In genomic region chr17:25372491-25372890, GRCm38 (mm10) we compare ENCODE assay signal across 34 mouse cellular contexts. TPM values are rescaled to one million over a fixed set of nuclear protein-coding genes. Genes with fewer than 3 reads are reported as not detected.
DNase-seq lines count a peak whose midpoint lies in the region; ATAC-seq and TF ChIP-seq lines count a peak whose summit lies in the region.
"Had no signal": no experiment of that assay in that cellular context is flagged by ENCODE, and none has a peak within 500 bp of the region (broad histone marks: within the 10 kb centered on the region; RNA-seq: fewer than 3 reads in every experiment).

No protein-coding gene starts in this region.

- no peak for TF ChIP-seq CTCF in stomach, postnatal 0 days (IDR thresholded peaks at IDR 0.05; ENCODE audit: low read depth)
- TF ChIP-seq CTCF in left cerebral cortex, adult 2 months (IDR thresholded peaks at IDR 0.05): no peak

- no peaks in the 10 kb centered on the region for H3K27me3 ChIP-seq in liver, embryonic 16.5 days (ENCODE audit: control insufficient read depth, insufficient read depth, low read depth, low read length)
- no peaks in the 10 kb centered on the region for H3K27me3 ChIP-seq in liver, embryonic 11.5 days (replicated peaks; ENCODE audit: control insufficient read depth, insufficient read depth, low read length)
- no peaks in the 10 kb centered on the region for H3K27me3 ChIP-seq in intestine, embryonic 16.5 days (replicated peaks; ENCODE audit: control insufficient read depth, insufficient read depth, low read length)
- H3K27me3 ChIP-seq in stomach, postnatal 0 days (ENCODE audit: control insufficient read depth, insufficient read depth, low read length): no peaks in the 10 kb centered on the region
- no peaks in the 10 kb centered on the region for H3K27me3 ChIP-seq in kidney, embryonic 16.5 days (ENCODE audit: insufficient read depth, low read length)
- H3K27me3 ChIP-seq in hindbrain, embryonic 11.5 days (ENCODE audit: control insufficient read depth, insufficient read depth, low read length): no peaks in the 10 kb centered on the region
- H3K27me3 ChIP-seq: liver, embryonic 13.5 days; neural tube, embryonic 13.5 days had no signal

- H3K4me3 ChIP-seq in liver, embryonic 16.5 days (ENCODE audit: low read depth, low read length): no peak overlapping the region
- H3K4me3 ChIP-seq in liver, embryonic 11.5 days (ENCODE audit: low read depth, low read length): no peak overlapping the region
- no peak overlapping the region for H3K4me3 ChIP-seq in intestine, embryonic 16.5 days (ENCODE audit: low read length)
- no peak overlapping the region for H3K4me3 ChIP-seq in stomach, postnatal 0 days (ENCODE audit: low read depth, low read length)
- no peak overlapping the region for H3K4me3 ChIP-seq in kidney, embryonic 16.5 days (ENCODE audit: low read length)
- no peak overlapping the region for H3K4me3 ChIP-seq in hindbrain, embryonic 11.5 days (ENCODE audit: low read depth, low read length)
- no peak overlapping the region for H3K4me3 ChIP-seq in left cerebral cortex, adult 2 months
- H3K4me3 ChIP-seq: forebrain, embryonic 10.5 days; heart, adult 2 months; heart, embryonic 13.5 days; hindbrain, embryonic 12.5 days; liver, embryonic 13.5 days; myocyte; neural tube, embryonic 13.5 days had no signal

- DNase-seq in liver, embryonic 11.5 days (ENCODE audit: low spot score): no peak
- DNase-seq in adrenal gland, postnatal 14 days: peak; percentile 77
- DNase-seq in stomach, postnatal 0 days (ENCODE audit: low spot score): peak; percentile 75
- no peak for DNase-seq in hindbrain, embryonic 11.5 days (ENCODE audit: low spot score)
- DNase-seq in left cerebral cortex, adult 2 months (ENCODE audit: extremely low spot score in 1 of 2, low spot score in 2 of 2): no peak
- DNase-seq: B cell, adult 2 months; cerebellum, adult 11 months; cerebellum, postnatal 14 days; gastrocnemius, postnatal 36 days; heart, adult 2 months; heart, postnatal 14 days; liver, embryonic 13.5 days; retina, postnatal 1 day; right cerebral cortex, postnatal 25 days had no signal

- ATAC-seq in liver, embryonic 16.5 days (ENCODE audit: low read depth): peak; percentile 62
- ATAC-seq in liver, embryonic 11.5 days (replicated peaks; ENCODE audit: low FRiP score): no peak
- peak; percentile 88 for ATAC-seq in intestine, embryonic 16.5 days
- peak; percentile 91 for ATAC-seq in stomach, postnatal 0 days (ENCODE audit: low FRiP score, low TSS enrichment)
- ATAC-seq in kidney, embryonic 16.5 days (ENCODE audit: low FRiP score, low TSS enrichment): no peak
- ATAC-seq in hindbrain, embryonic 11.5 days (ENCODE audit: low FRiP score): no peak
- ATAC-seq: forebrain, embryonic 16.5 days; lung, postnatal 0 days; midbrain, embryonic 16.5 days had no signal

- H3K4me2 ChIP-seq in liver, embryonic 16.5 days (ENCODE audit: low read depth, low read length): no peak overlapping the region
- H3K4me2 ChIP-seq in liver, embryonic 11.5 days: no peak overlapping the region
- no peak overlapping the region for H3K4me2 ChIP-seq in intestine, embryonic 16.5 days (ENCODE audit: low read depth, low read length)
- no peak overlapping the region for H3K4me2 ChIP-seq in stomach, postnatal 0 days (replicated peaks; ENCODE audit: low read depth)
- H3K4me2 ChIP-seq in kidney, embryonic 16.5 days (replicated peaks; ENCODE audit: low read depth, low read length): no peak overlapping the region
- no peak overlapping the region for H3K4me2 ChIP-seq in hindbrain, embryonic 11.5 days (replicated peaks; ENCODE audit: low read depth, low read length)
- H3K4me2 ChIP-seq: heart, embryonic 13.5 days; hindbrain, embryonic 12.5 days; liver, embryonic 13.5 days; neural tube, embryonic 13.5 days had no signal

- H3K9ac ChIP-seq in liver, embryonic 16.5 days (ENCODE audit: low read depth, low read length): no peak overlapping the region
- no peak overlapping the region for H3K9ac ChIP-seq in liver, embryonic 11.5 days (ENCODE audit: low read depth, low read length)
- H3K9ac ChIP-seq in intestine, embryonic 16.5 days (ENCODE audit: low read depth, low read length): no peak overlapping the region
- no peak overlapping the region for H3K9ac ChIP-seq in stomach, postnatal 0 days (ENCODE audit: low read length)
- no peak overlapping the region for H3K9ac ChIP-seq in kidney, embryonic 16.5 days (replicated peaks; ENCODE audit: low read length)
- H3K9ac ChIP-seq in hindbrain, embryonic 11.5 days (ENCODE audit: low read depth, low read length): no peak overlapping the region
- H3K9ac ChIP-seq: heart, embryonic 13.5 days; liver, embryonic 13.5 days; neural tube, embryonic 13.5 days had no signal

- 49% methylated on average over 8 of the region's 8 CpGs for WGBS in liver, embryonic 16.5 days (ENCODE audit: insufficient replicate concordance)
- WGBS in liver, embryonic 11.5 days: 68% methylated on average over 8 of the region's 8 CpGs
- WGBS in intestine, embryonic 16.5 days: 61% methylated on average over 8 of the region's 8 CpGs
- 52% methylated on average over 8 of the region's 8 CpGs for WGBS in stomach, postnatal 0 days
- WGBS in kidney, embryonic 16.5 days: 63% methylated on average over 8 of the region's 8 CpGs
- WGBS in hindbrain, embryonic 11.5 days: 78% methylated on average over 8 of the region's 8 CpGs

- intact Hi-C loops in left cerebral cortex, adult 2 months (cut with DNase I): no loop called here

- TF ChIP-seq EP300 in stomach, postnatal 0 days (optimal IDR thresholded peaks at IDR 0.05): no peak

- H3K4me1 ChIP-seq in liver, embryonic 16.5 days (ENCODE audit: control insufficient read depth, low read depth, low read length): peaks cover 2% of the 10 kb centered on the region
- H3K4me1 ChIP-seq in liver, embryonic 11.5 days (replicated peaks; ENCODE audit: control insufficient read depth, insufficient read depth, low read length): no peaks in the 10 kb centered on the region
- 0 out of 2 replicates have a peak, but pooled peaks cover 2% of the 10 kb centered on the region for H3K4me1 ChIP-seq in intestine, embryonic 16.5 days (ENCODE audit: control insufficient read depth, insufficient read depth, low read length)
- H3K4me1 ChIP-seq in stomach, postnatal 0 days (replicated peaks; ENCODE audit: control insufficient read depth, insufficient read depth): no peaks in the 10 kb centered on the region
- H3K4me1 ChIP-seq in kidney, embryonic 16.5 days (ENCODE audit: insufficient read depth, low read length): no peaks in the 10 kb centered on the region
- H3K4me1 ChIP-seq in hindbrain, embryonic 11.5 days (replicated peaks; ENCODE audit: control insufficient read depth, insufficient read depth, low read length): no peaks in the 10 kb centered on the region
- H3K4me1 ChIP-seq: heart, embryonic 13.5 days; hindbrain, embryonic 12.5 days; neural tube, embryonic 13.5 days had no signal

- no peaks in the 10 kb centered on the region for H3K36me3 ChIP-seq in liver, embryonic 16.5 days (ENCODE audit: control insufficient read depth, insufficient read depth)
- no peaks in the 10 kb centered on the region; the same call in 1 of the 2 replicates for H3K36me3 ChIP-seq in liver, embryonic 11.5 days (ENCODE audit: control insufficient read depth, insufficient read depth, low read length)
- no peaks in the 10 kb centered on the region for H3K36me3 ChIP-seq in intestine, embryonic 16.5 days (ENCODE audit: control insufficient read depth, insufficient read depth, low read length)
- no peaks in the 10 kb centered on the region for H3K36me3 ChIP-seq in stomach, postnatal 0 days (ENCODE audit: control insufficient read depth, insufficient read depth, low read length)
- no peaks in the 10 kb centered on the region for H3K36me3 ChIP-seq in kidney, embryonic 16.5 days (ENCODE audit: insufficient read depth, low read length)
- H3K36me3 ChIP-seq in hindbrain, embryonic 11.5 days (ENCODE audit: control insufficient read depth, insufficient read depth, low read length): no peaks in the 10 kb centered on the region
- H3K36me3 ChIP-seq: forebrain, embryonic 10.5 days; G1E; liver, embryonic 13.5 days had no signal

- H3K9me3 ChIP-seq in liver, embryonic 16.5 days (replicated peaks; ENCODE audit: control insufficient read depth, low read length): no peaks in the 10 kb centered on the region
- H3K9me3 ChIP-seq in liver, embryonic 11.5 days (ENCODE audit: control insufficient read depth, low read length): no peaks in the 10 kb centered on the region
- H3K9me3 ChIP-seq in intestine, embryonic 16.5 days (ENCODE audit: control insufficient read depth, low read length): no peaks in the 10 kb centered on the region
- H3K9me3 ChIP-seq in stomach, postnatal 0 days (ENCODE audit: control insufficient read depth, low read length): no peaks in the 10 kb centered on the region
- H3K9me3 ChIP-seq in kidney, embryonic 16.5 days (ENCODE audit: low read length): no peaks in the 10 kb centered on the region
- no peaks in the 10 kb centered on the region for H3K9me3 ChIP-seq in hindbrain, embryonic 11.5 days (ENCODE audit: control insufficient read depth, low read length)
- H3K9me3 ChIP-seq: forebrain, embryonic 10.5 days; G1E; heart, embryonic 13.5 days; hindbrain, embryonic 12.5 days; liver, embryonic 13.5 days; neural tube, embryonic 13.5 days had no signal

- no peak overlapping the region for H3K27ac ChIP-seq in liver, embryonic 16.5 days (ENCODE audit: low read length)
- H3K27ac ChIP-seq in liver, embryonic 11.5 days (ENCODE audit: low read depth, low read length): no peak overlapping the region
- H3K27ac ChIP-seq in intestine, embryonic 16.5 days (ENCODE audit: low read length): 0 out of 2 replicates have a peak overlapping the region, but pooled peaks have one; percentile 51
- 0 out of 2 replicates have a peak overlapping the region, but pooled peaks have one; percentile 2 for H3K27ac ChIP-seq in stomach, postnatal 0 days (replicated peaks)
- H3K27ac ChIP-seq in kidney, embryonic 16.5 days (ENCODE audit: low read length): no peak overlapping the region
- H3K27ac ChIP-seq in hindbrain, embryonic 11.5 days (ENCODE audit: low read depth, low read length): no peak overlapping the region
- no peak overlapping the region for H3K27ac ChIP-seq in left cerebral cortex, adult 2 months
- H3K27ac ChIP-seq: forebrain, embryonic 10.5 days; heart, adult 2 months; heart, embryonic 13.5 days; hindbrain, embryonic 12.5 days; kidney, postnatal 0 days; liver, embryonic 13.5 days; macrophage; neural tube, embryonic 13.5 days had no signal

RNA-seq across cellular contexts. Expression of gene Tpsg1, which starts 3.4 kb away (rescaled TPM):
- polyA plus RNA-seq in liver, embryonic 16.5 days (2015; fragmentation: Nextera tagmentation; extraction: Ambion mirVana): 0.44 and 0.51 TPM in 2 replicates
- 0.81 and 1.1 TPM in 2 replicates for polyA plus RNA-seq in liver, embryonic 11.5 days (2014; fragmentation: Nextera tagmentation; extraction: Ambion mirVana)
- not detected in 2 replicates for total RNA-seq in adrenal gland, postnatal 14 days (2021)
- 26.3 and 28.6 TPM in 2 replicates for polyA plus RNA-seq in intestine, embryonic 16.5 days (2015; fragmentation: Nextera tagmentation; extraction: Ambion mirVana)
- polyA plus RNA-seq in stomach, postnatal 0 days (2015; fragmentation: Nextera tagmentation; extraction: Ambion mirVana): 0.16 and 0.27 TPM in 2 replicates
- 0.25 TPM in 1 of 2 replicates, not detected in the other for polyA plus RNA-seq in kidney, embryonic 16.5 days (2015; fragmentation: Nextera tagmentation; extraction: Ambion mirVana)
- polyA plus RNA-seq in hindbrain, embryonic 11.5 days (2014; fragmentation: Nextera tagmentation; extraction: Ambion mirVana): 0.69 TPM in 1 of 2 replicates, not detected in the other
- not detected for total RNA-seq in left cerebral cortex, adult 2 months (2021)
- total RNA-seq: CH12.LX; heart, adult 2 months; heart, postnatal 14 days; layer of hippocampus, postnatal 10 days; left cerebral cortex, adult 8-10 months had no signal
- polyA plus RNA-seq: forebrain, embryonic 10.5 days; forebrain, embryonic 16.5 days; G1E; hindbrain, embryonic 12.5 days; macrophage; myocyte had no signal

RNA-seq across cellular contexts. Expression of gene Tpsb2, which starts 6.4 kb away (rescaled TPM):
- polyA plus RNA-seq in liver, embryonic 16.5 days (2015; fragmentation: Nextera tagmentation; extraction: Ambion mirVana): 0.47 and 0.65 TPM in 2 replicates
- 0.22 and 0.25 TPM in 2 replicates for polyA plus RNA-seq in liver, embryonic 11.5 days (2014; fragmentation: Nextera tagmentation; extraction: Ambion mirVana)
- 5.3 and 6.6 TPM in 2 replicates for total RNA-seq in adrenal gland, postnatal 14 days (2021)
- polyA plus RNA-seq in intestine, embryonic 16.5 days (2015; fragmentation: Nextera tagmentation; extraction: Ambion mirVana): 3.7 and 4.5 TPM in 2 replicates
- 18.1 and 18.5 TPM in 2 replicates for polyA plus RNA-seq in stomach, postnatal 0 days (2015; fragmentation: Nextera tagmentation; extraction: Ambion mirVana)
- 2.0 and 2.2 TPM in 2 replicates for polyA plus RNA-seq in kidney, embryonic 16.5 days (2015; fragmentation: Nextera tagmentation; extraction: Ambion mirVana)
- polyA plus RNA-seq in hindbrain, embryonic 11.5 days (2014; fragmentation: Nextera tagmentation; extraction: Ambion mirVana): not detected in 2 replicates
- not detected for total RNA-seq in left cerebral cortex, adult 2 months (2021)
- total RNA-seq: CH12.LX; left cerebral cortex, adult 8-10 months had no signal
- polyA plus RNA-seq: embryonic facial prominence, embryonic 11.5 days; forebrain, embryonic 10.5 days; forebrain, embryonic 16.5 days; G1E; heart, embryonic 13.5 days; hindbrain, embryonic 12.5 days; limb, embryonic 11.5 days; macrophage; myocyte; neural tube, embryonic 13.5 days had no signal

RNA-seq across cellular contexts. Expression of gene Tpsab1, which starts 27.1 kb away (rescaled TPM):
- not detected in 2 replicates for polyA plus RNA-seq in liver, embryonic 16.5 days (2015; fragmentation: Nextera tagmentation; extraction: Ambion mirVana)
- not detected in 2 replicates for polyA plus RNA-seq in liver, embryonic 11.5 days (2014; fragmentation: Nextera tagmentation; extraction: Ambion mirVana)
- 2.1 and 2.9 TPM in 2 replicates for total RNA-seq in adrenal gland, postnatal 14 days (2021)
- 0.22 TPM in 1 of 2 replicates, not detected in the other for polyA plus RNA-seq in intestine, embryonic 16.5 days (2015; fragmentation: Nextera tagmentation; extraction: Ambion mirVana)
- polyA plus RNA-seq in stomach, postnatal 0 days (2015; fragmentation: Nextera tagmentation; extraction: Ambion mirVana): 0.62 and 0.75 TPM in 2 replicates
- polyA plus RNA-seq in kidney, embryonic 16.5 days (2015; fragmentation: Nextera tagmentation; extraction: Ambion mirVana): 0.36 and 0.49 TPM in 2 replicates
- not detected in 2 replicates for polyA plus RNA-seq in hindbrain, embryonic 11.5 days (2014; fragmentation: Nextera tagmentation; extraction: Ambion mirVana)
- total RNA-seq in left cerebral cortex, adult 2 months (2021): not detected
- total RNA-seq: CH12.LX; layer of hippocampus, postnatal 10 days; left cerebral cortex, adult 8-10 months had no signal
- polyA plus RNA-seq: embryonic facial prominence, embryonic 11.5 days; forebrain, embryonic 10.5 days; forebrain, embryonic 16.5 days; heart, embryonic 13.5 days; hindbrain, embryonic 12.5 days; limb, embryonic 11.5 days; liver, embryonic 13.5 days; macrophage; midbrain, embryonic 16.5 days; neural tube, embryonic 13.5 days had no signal

RNA-seq across cellular contexts. Expression of gene Prss29, which starts 54.0 kb away (rescaled TPM):
- not detected in 2 replicates for polyA plus RNA-seq in liver, embryonic 16.5 days (2015; fragmentation: Nextera tagmentation; extraction: Ambion mirVana)
- polyA plus RNA-seq in liver, embryonic 11.5 days (2014; fragmentation: Nextera tagmentation; extraction: Ambion mirVana): not detected in 2 replicates
- total RNA-seq in adrenal gland, postnatal 14 days (2021): not detected in 2 replicates
- not detected in 2 replicates for polyA plus RNA-seq in intestine, embryonic 16.5 days (2015; fragmentation: Nextera tagmentation; extraction: Ambion mirVana)
- polyA plus RNA-seq in stomach, postnatal 0 days (2015; fragmentation: Nextera tagmentation; extraction: Ambion mirVana): not detected in 2 replicates
- not detected in 2 replicates for polyA plus RNA-seq in kidney, embryonic 16.5 days (2015; fragmentation: Nextera tagmentation; extraction: Ambion mirVana)
- polyA plus RNA-seq in hindbrain, embryonic 11.5 days (2014; fragmentation: Nextera tagmentation; extraction: Ambion mirVana): not detected in 2 replicates
- total RNA-seq in left cerebral cortex, adult 2 months (2021): not detected
- total RNA-seq: CH12.LX; G1E; gastrocnemius, postnatal 36 days; heart, adult 2 months; heart, postnatal 14 days; layer of hippocampus, postnatal 10 days; left cerebral cortex, adult 8-10 months had no signal
- polyA plus RNA-seq: embryonic facial prominence, embryonic 11.5 days; forebrain, embryonic 10.5 days; forebrain, embryonic 16.5 days; G1E; heart, adult 2 months; heart, embryonic 13.5 days; hindbrain, embryonic 12.5 days; kidney, postnatal 0 days; limb, embryonic 11.5 days; liver, embryonic 13.5 days; lung, postnatal 0 days; macrophage; midbrain, embryonic 16.5 days; myocyte; neural tube, embryonic 13.5 days; urinary bladder, adult 2 months had no signal

Comparison
In these comparisons a context has a peak if more than half of its experiments do, and no peak if none do; other contexts are left out.
1. ATAC-seq: peak in liver, embryonic 16.5 days (single experiment), intestine, embryonic 16.5 days (single experiment) and stomach, postnatal 0 days (single experiment); none in liver, embryonic 11.5 days (single experiment), kidney, embryonic 16.5 days (single experiment) and hindbrain, embryonic 11.5 days (single experiment).
2. H3K27ac ChIP-seq: peak in intestine, embryonic 16.5 days (single experiment) and stomach, postnatal 0 days (single experiment); none in liver, embryonic 16.5 days (single experiment), liver, embryonic 11.5 days (single experiment), kidney, embryonic 16.5 days (single experiment), hindbrain, embryonic 11.5 days (single experiment) and left cerebral cortex, adult 2 months (single experiment).
3. DNase-seq: peak in adrenal gland, postnatal 14 days (single experiment) and stomach, postnatal 0 days (single experiment); none in liver, embryonic 11.5 days (single experiment), hindbrain, embryonic 11.5 days (single experiment) and left cerebral cortex, adult 2 months (0 of 2).
4. RNA of gene Tpsg1, which starts 3.4 kb away (polyA plus RNA-seq): 26.3 to 28.6 TPM in intestine, embryonic 16.5 days; 0.81 to 1.1 TPM in liver, embryonic 11.5 days, 0.69 TPM in hindbrain, embryonic 11.5 days, 0.44 to 0.51 TPM in liver, embryonic 16.5 days, 0.25 TPM in kidney, embryonic 16.5 days and 0.16 to 0.27 TPM in stomach, postnatal 0 days; every median in the first group is over 10 times any median in the second.